Mouse (Mus musculus): ENCODE data around the gene Prdm11.

DNA sequence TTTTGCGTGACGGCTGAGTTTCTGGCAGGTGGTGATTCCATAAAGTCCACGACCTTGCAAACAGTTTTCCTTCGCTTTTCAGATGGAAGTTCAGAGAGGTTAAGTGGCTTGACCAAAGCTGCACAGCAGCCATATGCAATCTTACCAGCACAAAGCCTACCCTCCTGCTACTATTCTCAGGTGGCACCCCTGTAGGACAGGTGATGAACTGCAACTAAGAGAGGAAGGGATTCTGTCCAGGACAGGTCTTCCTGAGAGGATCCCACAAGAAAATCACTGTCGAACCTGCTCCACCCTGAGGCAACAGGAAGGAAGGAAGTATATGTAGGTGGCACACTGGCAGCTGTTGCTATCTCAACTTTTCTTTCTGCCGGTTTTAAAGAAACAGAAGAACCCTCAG, 17.1 kb downstream of the Prdm11 start:
- TF ChIP-seq POLR2A (IDR thresholded peaks at IDR 0.05; ENCODE audit: borderline replicate concordance, control insufficient read depth, low read depth, low read length) (no peak), CTCF (IDR thresholded peaks at IDR 0.05; ENCODE audit: control insufficient read depth, insufficient read depth, low read length) (no peak)
